Mouse (Mus musculus) retina, embryonic 14.5 days (tissue): Measurements from ENCODE around the gene Pmpca.
"Not testable (repeated sequence)": the region's sequence is repeated elsewhere in the genome, so short reads cannot be mapped to it uniquely, and the experiment has no call there.

Experiments used
- DNase-seq: peaks from one replicate; pipeline ENCODE4 v3.0.0-alpha.2; 2015; ENCODE audit warnings: low spot score

Pmpca gene

DNA sequence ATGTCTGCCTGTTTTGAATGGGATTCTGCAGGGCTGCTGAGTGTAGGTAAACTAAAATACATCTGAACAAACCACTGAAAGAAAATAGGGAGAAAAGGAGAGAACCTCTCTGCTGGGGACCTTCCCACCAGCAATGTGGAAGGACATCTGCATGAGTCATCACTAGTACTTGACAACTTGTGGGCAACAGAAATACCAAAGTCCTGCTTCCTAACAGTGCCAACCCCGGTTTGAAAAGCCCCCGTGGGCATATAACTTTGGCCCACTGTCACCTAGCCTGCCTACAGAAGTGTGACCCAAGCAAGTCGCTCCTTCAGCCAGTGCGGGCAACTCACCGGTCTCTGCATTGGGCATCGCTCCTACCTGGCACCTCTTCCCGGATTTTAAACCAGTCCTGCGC is 16.7 kb upstream of the Pmpca start:
- DNase-seq, result no peak

DNA sequence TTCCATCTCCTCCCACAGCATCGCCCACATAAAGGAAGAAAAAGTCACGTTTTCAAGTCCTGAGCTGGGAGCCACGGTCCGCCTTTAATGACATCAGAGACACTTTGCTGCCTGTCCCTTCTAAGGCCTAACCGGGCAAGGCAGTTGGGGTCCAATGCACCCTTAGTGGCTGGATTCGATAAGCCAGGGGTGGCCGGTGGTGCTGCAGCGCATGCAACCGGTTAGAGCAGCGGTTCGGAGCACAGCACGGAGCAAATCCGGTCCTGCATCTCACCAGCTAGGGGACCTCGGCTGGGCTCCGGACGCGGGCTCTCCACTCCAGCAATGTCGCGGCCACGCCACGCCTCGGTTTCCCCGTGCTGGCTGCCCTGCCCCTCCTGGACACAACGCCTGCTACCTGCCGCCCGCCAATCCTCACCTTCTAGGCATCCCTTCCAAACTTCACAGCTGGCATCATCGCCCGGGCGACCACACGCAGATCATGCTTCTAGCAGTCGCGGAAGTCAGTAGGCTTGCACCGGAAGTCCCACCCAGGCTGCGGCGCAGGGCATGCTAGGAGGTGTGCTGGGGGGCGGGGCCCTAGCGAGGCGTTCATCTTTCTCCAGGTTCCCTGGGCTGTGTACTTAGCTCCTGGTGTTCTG is 8.9 kb upstream of the Pmpca start, which contains the start of gene Snapc4:
Snapc4 (minus strand) TSS at position 523 of the 641 bp plus-strand sequence.
- peak; percentile 87 for DNase-seq

DNA sequence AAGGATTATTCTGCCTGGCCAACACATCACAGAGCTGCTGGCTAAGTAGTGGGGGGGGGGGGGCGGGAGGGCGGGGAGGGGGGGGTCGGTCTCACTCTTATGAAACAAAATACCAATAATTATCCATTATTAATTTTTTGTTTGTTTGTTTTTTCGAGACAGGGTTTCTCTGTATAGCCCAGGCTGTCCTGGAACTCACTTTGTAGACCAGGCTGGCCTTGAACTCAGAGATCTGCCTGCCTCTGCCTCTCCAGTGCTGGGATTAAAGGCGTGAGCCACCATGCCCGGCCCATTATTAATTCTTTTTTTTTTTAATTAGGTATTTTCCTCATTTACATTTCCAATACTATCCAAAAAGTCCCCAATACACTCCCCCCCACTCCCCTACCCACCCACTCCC is 8.3 kb upstream of the Pmpca start:
- DNase-seq, result not testable (repeated sequence)

DNA sequence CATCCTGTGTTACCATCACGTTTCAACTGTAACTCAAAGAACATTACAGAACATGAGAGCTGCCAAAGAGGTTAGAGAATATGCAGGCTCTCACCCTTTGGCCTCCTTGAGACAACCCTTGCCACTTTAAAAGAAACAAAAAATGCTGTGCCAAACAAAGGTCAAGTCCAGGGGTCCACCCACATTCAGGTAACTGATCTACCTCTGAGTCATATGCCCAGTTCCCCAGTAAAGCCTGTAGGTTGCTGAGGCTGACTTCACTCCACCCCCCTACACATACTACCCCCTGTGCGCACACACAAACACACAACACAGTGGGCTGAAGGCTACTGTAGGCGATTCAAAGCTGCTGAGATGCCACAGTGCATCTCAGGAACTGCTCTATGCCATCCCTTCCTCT is 1.4 kb upstream of the Pmpca start:
- DNase-seq, result no peak

DNA sequence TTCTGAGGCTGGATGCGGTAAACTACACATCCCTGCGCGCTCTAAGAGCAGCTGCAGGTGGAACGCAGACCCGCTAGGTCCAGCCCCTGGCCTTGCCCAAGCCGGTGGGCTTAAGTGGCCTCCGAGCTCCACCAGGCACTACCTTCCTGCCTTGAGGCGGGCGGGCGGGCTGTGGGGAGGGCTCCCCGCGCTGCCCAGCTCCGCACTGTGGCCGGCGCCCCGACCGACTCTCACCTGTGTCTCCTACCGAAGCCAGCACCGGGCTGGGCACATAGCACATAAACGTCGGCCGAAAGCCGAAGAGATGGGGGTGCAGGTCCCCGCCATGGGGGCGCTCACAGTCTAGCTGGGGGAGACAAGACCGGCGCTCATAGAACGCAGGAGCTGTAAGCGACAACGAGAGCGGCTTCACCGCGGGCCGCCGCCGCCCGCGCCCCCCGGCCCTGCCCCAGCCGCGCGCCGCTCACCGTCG is 421 bp upstream of the Pmpca start:
- peak; percentile 16 for DNase-seq

DNA sequence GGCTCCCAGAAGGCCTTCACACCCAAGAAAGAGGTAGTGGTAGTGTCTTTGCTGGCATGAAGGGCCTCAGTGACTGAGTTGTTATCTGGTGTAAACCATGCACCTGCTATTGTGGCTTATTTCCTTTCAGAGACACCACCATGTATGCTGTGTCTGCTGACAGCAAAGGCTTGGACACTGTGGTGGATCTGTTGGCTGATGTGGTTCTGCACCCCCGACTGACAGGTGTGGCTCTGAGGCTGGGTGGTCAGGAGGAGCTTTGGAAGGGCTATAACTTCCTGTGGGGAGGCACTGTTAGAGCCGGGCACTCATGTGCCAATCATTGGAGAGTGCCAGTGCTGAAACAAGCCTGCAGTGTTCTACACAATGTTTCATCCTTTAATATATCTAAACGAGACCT is 1.8 kb downstream of the Pmpca start:
- no peak for DNase-seq

DNA sequence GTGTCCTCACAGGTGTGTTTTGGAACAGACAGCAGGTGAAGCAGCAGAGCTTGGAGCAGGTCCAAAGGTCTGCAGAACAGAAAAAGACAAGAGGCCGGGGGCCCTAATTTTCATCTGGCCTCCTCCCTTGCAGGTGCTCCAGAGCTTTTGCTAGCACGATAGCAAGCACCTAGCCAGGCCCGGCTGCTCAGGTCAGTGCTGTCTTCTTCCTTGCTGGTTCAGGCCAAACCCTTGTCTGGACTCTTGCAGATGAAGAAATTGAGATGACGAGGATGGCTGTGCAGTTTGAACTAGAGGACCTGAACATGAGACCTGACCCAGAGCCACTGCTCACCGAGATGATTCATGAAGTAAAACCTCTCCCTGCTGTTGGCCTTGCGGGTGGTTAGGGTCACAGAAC is 2.5 kb downstream of the Pmpca start:
- no peak for DNase-seq

DNA sequence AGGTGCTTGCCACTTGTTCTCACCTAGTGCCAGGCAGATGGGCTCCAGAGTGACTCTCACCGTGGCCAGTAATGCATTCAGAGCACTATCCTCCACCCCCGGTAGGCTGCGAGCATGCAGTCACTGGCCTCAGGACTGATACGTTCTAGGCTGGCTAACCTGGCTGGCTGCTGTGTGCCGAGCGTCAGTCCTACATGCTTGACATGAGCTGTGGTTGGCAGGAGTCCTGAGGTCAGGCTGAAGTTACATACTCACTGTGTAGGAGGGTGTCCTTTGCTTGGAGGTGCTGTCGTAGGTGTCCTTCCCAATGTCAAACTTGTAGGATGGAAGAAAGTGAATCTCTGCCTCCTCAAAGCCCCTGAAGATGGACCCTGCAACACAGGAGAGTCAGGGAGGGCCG is 9.8 kb downstream of the Pmpca start:
- DNase-seq, result no peak

DNA sequence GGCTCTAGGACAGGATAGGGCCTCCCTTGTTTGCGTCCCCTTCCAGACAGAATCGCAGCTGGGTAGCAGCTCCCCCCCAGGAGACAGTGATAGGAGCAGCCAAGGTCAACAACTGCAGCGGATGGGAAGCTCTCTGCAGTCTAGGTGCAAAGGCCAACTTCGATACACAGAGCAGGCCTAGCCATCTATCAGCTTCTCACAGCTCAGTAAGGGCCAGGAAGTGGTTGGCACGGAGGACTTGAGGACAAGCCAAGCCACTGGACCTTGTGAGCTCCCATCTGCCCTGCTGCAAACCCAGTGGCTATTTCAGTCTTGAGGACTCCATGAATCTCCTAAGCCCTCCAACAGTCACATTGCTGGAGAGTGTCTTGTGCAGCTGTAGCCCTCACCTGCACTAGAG is 10.5 kb downstream of the Pmpca start:
- no peak for DNase-seq

DNA sequence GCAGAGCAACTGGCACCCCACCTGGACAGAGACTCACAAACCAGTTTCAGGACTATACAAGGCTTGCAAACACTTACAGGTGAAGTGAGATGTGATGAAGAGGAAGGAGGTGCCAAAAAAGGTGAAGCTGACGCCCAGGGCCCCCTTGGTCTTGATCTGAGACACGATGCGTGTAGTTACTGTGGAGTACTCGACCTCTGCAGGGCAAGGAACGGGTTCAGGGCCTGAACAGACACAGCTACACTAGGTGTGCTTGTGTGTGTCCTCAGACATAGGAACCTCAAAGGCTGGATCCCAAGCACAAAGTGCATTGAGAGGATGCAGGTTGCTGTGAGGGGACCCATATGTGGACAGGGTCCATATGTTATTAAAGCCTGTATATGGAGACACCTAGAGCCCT is 11.2 kb downstream of the Pmpca start:
- DNase-seq, result no peak

DNA sequence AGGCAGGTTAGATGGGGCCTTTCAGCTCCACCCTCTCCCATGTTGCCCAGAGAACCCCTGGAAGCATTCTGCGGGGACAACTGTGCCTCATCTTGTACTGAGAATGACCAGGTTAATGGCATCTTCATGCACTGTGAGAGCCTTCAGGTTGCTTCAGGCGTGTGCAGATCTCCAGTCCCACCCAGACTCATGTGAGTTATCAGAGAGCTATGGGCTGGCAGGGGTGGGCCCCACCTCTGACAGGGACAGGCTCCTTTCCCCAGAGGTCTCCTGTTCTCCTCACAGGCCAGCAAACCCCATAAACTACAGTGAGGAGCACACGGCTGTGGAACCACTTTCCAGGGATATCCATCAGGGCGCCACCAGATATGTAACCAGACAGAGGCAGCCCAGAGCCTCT is 11.9 kb downstream of the Pmpca start:
- no peak for DNase-seq

DNA sequence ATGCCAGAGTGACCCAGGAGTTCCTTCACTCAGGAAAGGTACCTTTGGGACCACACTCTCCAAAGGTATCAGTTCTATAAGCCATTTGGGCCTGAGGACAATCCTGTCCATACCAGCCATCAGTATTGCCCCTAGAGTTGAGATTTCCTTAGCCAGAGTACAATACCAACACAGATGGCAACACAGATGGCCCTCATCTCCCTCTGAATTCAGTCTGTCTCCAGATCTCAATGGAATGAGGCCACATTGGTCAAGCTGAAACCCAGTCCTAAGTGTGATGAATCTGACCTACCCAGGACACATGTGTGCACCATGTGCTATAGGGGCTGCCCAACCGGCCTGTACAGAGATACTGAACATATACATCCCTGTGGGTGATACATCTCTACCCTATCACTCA is 13.1 kb downstream of the Pmpca start:
- no peak for DNase-seq

DNA sequence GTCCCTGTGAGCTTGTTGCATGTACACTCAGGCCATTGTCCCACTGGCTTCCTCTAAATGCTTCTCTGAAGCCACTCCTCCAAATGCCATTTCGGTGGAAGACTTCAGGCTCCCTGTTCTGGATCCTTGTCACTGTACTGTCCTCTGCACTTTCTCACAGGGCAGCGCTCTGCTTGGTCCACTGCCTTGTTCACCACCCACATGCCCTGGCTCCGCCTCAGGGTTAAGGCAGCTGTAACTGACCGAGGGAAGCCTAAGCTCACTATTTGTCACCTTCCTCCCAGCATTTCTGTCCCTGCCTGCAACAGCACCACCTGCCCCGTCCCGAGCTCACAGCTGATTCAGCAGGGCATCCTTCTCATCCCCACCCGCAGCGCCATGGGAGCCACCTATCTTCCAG is 14.2 kb downstream of the Pmpca start:
- DNase-seq, result no peak

DNA sequence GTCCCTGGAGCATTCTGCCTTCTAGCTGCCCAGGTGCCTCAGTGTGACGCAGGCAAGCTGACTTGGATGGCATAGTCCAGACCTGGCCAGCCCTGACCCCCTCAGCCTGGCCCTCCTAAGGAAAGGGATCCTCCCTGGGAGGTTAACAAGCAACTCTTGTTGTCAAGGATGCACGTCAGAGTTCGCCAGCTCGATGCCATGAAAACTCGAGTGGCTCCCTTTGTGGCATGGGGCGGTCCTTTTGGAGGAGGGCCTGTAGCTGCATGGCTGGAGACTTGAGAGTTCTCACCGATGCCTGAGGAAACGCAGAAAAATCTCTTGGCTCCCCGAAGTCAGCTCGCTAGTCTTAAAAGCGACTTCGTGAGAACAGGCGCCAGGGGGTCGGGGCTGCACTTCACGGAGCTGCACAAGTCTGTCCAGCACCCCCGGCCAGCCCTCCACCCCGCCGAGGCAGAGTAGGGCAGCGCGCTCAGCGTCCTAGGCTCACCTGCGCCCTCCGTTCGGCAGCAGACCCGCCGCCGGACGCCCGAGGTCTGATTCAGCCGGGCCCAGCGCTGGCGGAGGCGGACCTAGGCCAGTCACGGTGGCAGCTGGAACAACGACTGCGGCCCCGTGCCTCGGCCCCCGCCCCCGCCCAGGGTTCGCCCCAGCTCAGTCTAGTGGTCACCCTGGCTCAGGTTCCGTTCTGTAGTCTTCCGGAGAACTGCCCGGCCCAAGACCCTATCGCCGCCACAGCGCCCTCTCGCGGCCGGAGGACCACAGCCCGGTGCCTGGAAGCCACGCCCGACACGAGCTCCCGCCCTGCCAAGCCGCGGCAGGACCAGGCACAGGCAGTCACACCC is 19.6 kb downstream of the Pmpca start, which contains the start of gene Inpp5e:
Inpp5e (minus strand) TSS at position 689 of the 842 bp plus-strand sequence.
- DNase-seq, result peak; percentile 99

DNA sequence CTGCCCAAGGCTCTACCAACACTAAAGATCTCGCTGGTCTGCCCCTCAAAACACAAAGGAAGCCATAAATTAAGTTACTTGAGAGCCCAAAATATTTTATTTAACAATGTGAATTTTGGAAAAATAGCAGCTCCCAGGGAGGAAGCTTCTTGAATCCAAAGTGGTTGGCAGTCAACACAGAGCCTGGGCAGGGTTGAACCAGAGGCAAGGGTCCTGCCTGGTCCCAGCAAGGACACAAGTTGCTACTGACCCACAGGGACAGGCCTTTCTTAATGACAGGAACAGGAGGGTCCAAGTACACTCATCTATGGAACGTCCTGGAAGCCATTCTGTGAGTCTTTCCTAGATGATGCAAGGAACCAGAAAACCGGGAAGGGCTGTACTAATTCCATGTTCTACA is 20.2 kb downstream of the Pmpca start:
- DNase-seq, result no peak

DNA sequence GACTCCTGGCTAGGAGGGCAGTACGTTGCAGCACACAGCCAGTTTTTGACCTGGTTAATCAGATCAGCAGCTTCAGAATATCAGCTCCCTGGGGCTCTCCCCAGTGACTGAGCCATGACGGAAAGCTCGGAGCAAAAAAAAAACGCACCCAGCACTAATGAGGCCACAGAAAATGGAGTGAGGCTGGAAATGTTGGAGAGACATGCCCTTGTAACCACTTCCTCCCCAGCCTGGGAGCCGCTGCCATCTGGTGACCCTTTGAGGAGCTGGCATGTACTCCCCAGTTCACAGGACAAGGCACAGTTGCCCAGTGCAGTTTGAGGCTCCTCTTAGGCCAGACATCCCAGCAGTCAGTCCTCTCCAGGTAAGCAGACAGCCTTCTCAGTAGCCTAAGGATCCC is 21.0 kb downstream of the Pmpca start:
- no peak for DNase-seq

DNA sequence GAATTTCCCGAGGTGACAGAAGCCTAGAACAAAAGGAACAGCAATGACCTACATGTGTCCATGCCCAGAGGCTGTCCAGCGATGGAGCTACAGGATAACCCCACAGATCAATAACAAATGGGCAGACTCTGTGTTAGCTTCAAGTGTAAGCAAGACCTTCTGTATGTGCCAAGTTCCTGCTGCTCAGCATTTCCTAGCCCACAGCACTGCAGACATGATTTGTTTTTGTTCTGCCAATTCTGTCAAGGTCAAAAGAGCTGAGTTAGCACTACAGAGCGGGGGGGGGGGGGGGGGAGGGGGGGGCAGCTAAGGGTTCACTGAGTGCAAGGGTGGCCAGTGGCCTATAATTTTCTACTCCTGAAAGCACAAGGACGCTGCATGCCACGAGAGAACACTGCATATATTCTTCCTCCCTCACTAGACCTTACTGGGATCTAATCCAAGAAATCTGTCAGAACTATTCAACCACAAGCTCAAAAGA is 21.8 kb downstream of the Pmpca start:
- no peak for DNase-seq

DNA sequence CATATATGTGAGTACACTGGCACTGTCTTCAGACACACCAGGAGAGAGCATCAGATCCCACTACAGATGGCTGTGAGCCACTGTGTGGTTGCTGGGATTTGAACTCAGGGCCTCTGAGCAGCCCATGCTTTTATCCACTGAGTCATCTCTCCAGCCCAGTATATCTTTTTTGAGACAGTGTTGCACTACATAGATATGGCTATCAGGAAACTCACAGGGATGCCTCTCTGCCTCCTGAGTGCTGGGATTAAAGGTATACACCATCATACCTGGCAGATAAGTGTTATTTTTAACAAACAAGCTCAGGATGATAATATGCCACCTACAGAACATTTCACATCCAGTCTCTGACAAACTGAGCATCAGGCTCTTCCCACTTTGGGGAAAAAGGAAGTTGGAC is 27.9 kb downstream of the Pmpca start:
- DNase-seq, result no peak

DNA sequence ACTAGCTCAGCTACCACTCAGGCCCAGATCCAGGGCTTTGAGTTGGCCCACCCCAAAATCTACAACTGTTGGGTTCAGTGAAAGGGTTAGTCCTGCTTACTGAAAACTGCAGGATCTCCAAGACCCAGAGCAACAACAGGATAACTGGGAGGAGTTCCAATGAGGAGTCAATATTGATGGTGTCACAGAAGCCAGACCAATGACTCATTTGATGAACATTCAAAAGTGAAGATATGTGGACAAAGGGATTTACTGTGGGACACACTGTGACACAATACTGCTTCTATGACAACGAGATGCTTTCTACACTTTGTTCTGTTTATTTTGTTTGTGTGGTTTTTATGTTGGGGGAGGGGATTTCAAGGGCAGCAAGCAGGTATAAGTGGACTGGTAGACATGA is 29.0 kb downstream of the Pmpca start:
- DNase-seq, result no peak

DNA sequence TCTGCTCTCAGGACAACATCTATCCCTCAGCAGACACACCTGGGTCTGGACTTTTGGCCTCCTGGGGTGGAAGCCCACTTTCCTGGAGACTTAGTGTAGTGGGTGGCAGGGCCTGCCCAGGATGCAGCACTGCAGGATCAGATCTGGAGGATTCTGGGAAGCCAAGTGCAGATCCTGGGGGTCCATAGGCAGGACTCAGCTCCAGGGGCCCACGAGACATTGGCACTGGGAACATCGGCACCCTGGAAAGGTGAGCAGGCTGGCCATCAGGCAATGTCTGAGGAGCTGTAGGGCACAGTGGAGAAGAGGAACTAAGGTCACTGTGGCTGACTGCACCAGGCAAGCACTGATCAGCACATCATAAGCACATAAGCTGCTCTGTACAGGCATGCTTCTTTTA is 32.8 kb downstream of the Pmpca start:
- no peak for DNase-seq

DNA sequence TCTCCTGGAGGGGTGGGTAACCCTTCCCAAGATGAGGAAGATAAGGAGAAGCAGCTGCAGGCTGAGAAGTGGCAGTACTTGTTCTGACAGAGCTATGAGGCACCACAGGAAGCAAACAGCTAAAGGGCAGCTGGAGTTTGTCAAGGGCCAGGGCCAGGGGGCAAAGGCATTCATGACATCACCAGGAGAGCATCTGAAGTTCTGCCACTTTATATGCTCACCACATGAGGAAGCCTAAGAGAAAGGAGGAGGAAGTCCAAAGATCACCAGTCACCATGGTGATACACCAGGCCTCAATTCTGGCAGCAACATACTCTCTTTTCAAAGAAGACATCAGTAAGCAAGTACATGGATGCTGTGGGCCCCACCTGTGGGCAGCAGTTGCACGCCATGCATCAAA is 33.9 kb downstream of the Pmpca start:
- no peak for DNase-seq

DNA sequence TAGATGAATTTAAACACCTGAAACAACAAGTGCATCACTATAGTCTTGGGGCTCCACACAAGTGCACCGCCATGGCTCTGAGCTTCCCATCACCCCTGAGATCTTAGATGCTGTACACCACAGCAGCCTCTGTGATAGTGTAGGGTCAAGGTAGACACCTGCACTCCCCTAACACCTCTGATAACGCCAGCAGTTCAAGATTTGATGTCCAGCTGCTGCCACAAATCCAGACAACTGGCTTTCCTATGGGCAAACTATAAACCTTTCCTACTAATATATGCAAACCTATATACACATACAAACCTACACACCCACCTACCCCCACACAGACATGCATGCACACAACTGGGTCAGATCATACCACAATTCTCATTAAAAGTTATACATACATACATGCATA is 35.4 kb downstream of the Pmpca start:
- no peak for DNase-seq

DNA sequence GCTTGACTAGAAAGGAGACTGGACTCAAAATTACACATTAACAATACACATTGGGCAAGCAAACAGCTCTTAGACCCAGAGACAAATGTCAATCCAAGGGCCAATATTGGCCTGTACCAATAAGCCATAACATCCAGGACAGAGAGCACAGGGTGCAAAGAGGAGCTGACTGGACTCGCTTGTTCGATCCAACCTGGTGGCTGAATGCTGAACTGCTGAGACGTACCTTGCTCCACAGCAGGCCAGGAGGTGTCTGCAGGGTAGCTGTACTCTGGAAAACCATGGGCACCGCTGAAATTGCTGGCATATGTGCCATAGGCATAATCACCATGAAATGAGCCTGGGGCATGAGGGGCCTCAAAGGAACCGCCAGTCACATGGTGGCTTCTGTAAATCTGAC is 40.7 kb downstream of the Pmpca start:
- DNase-seq, result no peak
